Comparison of ENCODE assay signal across 26 mouse cellular contexts in the genomic region with DNA sequence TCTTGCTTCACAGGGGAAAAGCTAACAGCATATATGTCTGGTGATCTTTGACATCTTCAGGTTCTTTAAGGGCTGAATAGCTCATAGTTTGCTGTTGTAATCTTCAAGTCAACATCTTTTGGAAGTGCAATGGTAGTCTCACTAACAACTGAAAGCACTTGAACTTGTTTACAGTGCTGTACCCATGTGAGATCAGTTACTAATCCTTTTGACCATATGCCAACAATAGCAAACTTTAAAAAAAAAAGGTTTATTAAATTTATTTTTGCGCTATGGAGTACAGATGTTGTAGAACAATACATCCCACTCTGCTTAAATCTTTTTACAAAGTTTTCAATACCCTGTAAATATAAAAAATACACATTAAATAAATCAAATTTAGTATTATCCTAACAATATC. TPM values are rescaled to one million over a fixed set of nuclear protein-coding genes. Genes with fewer than 3 reads are reported as not detected.
"Had no signal": no experiment of that assay in that cellular context is flagged by ENCODE, and none has a peak within 500 bp of the region (broad histone marks: within the 10 kb centered on the region; RNA-seq: fewer than 3 reads in every experiment).

No protein-coding gene starts in this region.

- H3K9me3 ChIP-seq: midbrain, embryonic 10.5 days; midbrain, embryonic 12.5 days; neural tube, embryonic 13.5 days; neural tube, embryonic 15.5 days; stomach, embryonic 15.5 days had no signal

- H3K9ac ChIP-seq: lung, embryonic 14.5 days; midbrain, embryonic 12.5 days; neural tube, embryonic 13.5 days; neural tube, embryonic 15.5 days; stomach, embryonic 15.5 days had no signal

- H3K4me1 ChIP-seq: midbrain, embryonic 10.5 days; midbrain, embryonic 12.5 days; neural tube, embryonic 13.5 days; neural tube, embryonic 15.5 days; stomach, embryonic 15.5 days had no signal

- H3K4me3 ChIP-seq: midbrain, embryonic 10.5 days; midbrain, embryonic 12.5 days; myocyte; neural tube, embryonic 13.5 days; neural tube, embryonic 15.5 days; stomach, embryonic 15.5 days had no signal

- H3K4me2 ChIP-seq: lung, embryonic 14.5 days; midbrain, embryonic 12.5 days; neural tube, embryonic 13.5 days; neural tube, embryonic 15.5 days; stomach, embryonic 15.5 days had no signal

- DNase-seq: lung, adult 18-20 months; lung, embryonic 14.5 days; lung, postnatal 10 days; lung, postnatal 4 days; midbrain, embryonic 14.5 days; retina, postnatal 1 day; right cerebral cortex, adult 18-20 months; right cerebral cortex, postnatal 25 days; right cerebral cortex, postnatal 4 days; spleen, adult 18-20 months; thymus, adult 2 months; thymus, postnatal 25 days; thymus, postnatal 4 days had no signal

- H3K27me3 ChIP-seq: midbrain, embryonic 12.5 days; neural tube, embryonic 13.5 days; neural tube, embryonic 15.5 days; stomach, embryonic 15.5 days had no signal

- ATAC-seq: midbrain, embryonic 16.5 days had no signal

- H3K27ac ChIP-seq: midbrain, embryonic 10.5 days; midbrain, embryonic 12.5 days; neural tube, embryonic 13.5 days; neural tube, embryonic 15.5 days; stomach, embryonic 15.5 days; stomach, postnatal 0 days had no signal

RNA-seq across cellular contexts. Expression of a gene that starts 57.2 kb away (rescaled TPM):
- polyA plus RNA-seq: lung, embryonic 14.5 days; lung, embryonic 16.5 days; midbrain, embryonic 10.5 days; midbrain, embryonic 12.5 days; midbrain, embryonic 14.5 days; midbrain, embryonic 16.5 days; myocyte; neural tube, embryonic 11.5 days; neural tube, embryonic 13.5 days; neural tube, embryonic 15.5 days; small intestine, adult 2 months; stomach, embryonic 15.5 days; stomach, postnatal 0 days; testis, adult 2 months; thymus, adult 2 months; urinary bladder, adult 2 months had no signal
